Mouse (Mus musculus) adrenal gland, adult 8-10 months (tissue): ENCODE measurements around the gene Trim25. TPM values are rescaled to one million over a fixed set of nuclear protein-coding genes. Genes with fewer than 3 reads are reported as not detected.

Experiments
- DNase-seq: peaks from one replicate; pipeline ENCODE4 v3.0.0; 2022
- total RNA-seq, 4 experiments: library from RNA; stranded (reverse); gene quantifications; 2 replicates each; pipeline ENCODE4 v1.2.4; 2022

Gene Trim25
- total RNA-seq, 4 experiments from 2014 or later: 136 to 188 (median 157) TPM

DNA sequence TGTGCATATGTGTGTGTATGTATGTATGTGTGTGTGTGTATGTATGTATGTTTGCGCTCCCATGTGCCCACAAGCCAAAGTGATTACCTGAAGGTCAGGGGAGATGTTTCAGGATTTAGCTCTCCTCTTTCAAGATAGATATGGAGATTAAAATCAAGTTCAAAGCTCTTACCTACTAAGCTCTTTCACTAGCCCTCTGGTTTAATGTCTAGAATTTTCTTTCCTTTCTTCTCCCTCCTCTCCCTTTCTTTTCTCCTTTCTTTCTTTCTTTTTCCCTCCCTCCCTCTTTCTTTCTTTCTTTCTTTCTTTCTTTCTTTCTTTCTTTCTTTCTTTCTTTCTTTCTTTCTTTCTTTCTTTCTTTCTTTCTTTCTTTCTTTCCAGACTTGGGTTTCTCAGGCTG lies 67.6 kb downstream of the Trim25 start, which contains the start of gene Dgke:
Dgke (minus strand) TSS at position 101 of the 400 bp plus-strand sequence.
- DNase-seq: no peak

GRCm38 (mm10) chr11:89067301-89067822 lies 68.2 kb downstream of the Trim25 start:
- no peak for DNase-seq

DNA sequence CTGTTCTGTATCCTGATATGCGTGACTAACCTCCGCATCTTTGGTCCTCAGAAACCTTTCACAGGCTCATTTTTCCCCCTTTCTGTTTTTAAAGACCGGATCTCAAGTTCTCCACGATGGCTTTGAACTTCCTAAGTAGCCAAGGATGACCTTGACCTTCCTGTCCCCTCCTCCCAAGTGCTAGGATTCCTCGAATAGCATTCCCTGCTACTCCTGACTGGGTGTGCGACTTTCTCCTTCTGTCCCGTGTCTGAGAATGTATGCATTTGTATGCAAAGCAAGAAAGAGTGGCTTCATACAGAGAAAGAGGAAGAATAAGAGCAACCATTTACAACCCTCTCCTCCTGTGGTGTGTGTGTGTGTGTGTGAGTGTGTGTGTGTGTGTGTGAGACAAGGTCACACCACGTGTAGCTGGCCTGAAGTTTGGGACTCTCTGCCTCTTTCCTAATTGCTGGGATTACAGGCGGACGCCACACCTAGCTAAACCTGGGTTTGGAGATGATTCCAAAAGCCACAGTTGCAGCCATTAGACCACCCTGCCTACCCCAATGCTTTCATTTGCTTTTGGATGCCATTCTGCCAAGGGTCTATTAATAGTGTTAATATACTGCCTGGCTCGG lies 68.8 kb downstream of the Trim25 start:
- no peak for DNase-seq

DNA sequence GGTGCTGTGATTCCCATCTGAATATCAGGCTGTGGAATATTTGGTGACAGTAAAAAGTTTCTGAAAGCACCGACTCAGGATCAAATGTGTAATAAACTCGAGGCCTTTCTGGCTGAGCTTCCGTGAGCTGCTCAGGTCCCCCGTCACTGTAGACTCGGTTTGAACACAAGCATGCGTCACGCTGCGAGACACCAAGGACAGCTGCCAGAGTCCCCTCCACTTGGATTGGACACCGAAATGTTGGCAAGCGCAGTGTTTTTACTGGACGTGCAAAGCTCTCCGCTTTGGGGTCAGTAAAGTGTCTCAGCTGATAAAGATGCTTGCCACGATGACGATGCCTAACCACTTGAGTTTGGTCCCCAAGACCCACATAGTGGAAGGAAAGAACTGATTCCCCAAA lies 69.5 kb downstream of the Trim25 start:
- peak; percentile 80 for DNase-seq

DNA sequence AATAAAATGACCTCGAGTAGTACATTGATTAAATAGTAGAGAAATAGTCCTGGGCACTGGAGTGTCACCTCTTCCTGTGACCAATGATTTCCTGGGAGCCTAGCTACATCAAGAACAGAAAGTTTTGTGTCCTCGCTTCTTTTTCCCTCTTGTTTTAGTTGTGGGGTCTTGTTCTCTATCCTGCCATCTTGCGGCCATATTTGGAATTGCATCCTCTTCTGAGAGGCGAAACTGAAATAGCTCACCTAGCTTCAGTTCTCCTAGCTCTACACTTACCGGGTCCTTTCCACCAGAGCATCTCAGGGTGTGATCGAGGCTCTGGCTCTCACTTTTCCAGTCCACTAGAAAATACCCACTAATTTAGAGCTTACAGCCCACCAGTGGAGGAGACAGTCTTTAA lies 70.1 kb downstream of the Trim25 start:
- no peak for DNase-seq

Other genes with a start within 250 kb of the Trim25 start
- 100 to 1,000 TPM; 102 to 124 (median 117) TPM for gene Akap1, start 134.8 kb upstream of the Trim25 start, total RNA-seq
- 100 to 1,000 TPM; 128 to 260 (median 184) TPM for gene Scpep1, start 43.9 kb upstream of the Trim25 start, total RNA-seq
- not detected for gene Elobl, start 32.4 kb upstream of the Trim25 start, total RNA-seq
- gene Coil, start 29.1 kb upstream of the Trim25 start, total RNA-seq: 10 to 100 TPM in 3 of 4 experiments, 1 to 10 TPM in 1; 9.1 to 16.0 (median 12.9) TPM
- gene Dgke, start 67.5 kb downstream of the Trim25 start, total RNA-seq: 10 to 100 TPM; 10.7 to 17.0 (median 14.3) TPM
- gene Gm525, start 74.5 kb downstream of the Trim25 start, total RNA-seq: not detected